Mouse (Mus musculus): ENCODE data around the gene Tmem184b. TPM values are rescaled to one million over a fixed set of nuclear protein-coding genes. Genes with fewer than 3 reads are reported as not detected.
A peak's percentile ranks its signal among the peaks of the same experiment; 100 is the strongest.

The Tmem184b gene
- polyA plus RNA-seq, 1 experiment, result 74.2 TPM

DNA sequence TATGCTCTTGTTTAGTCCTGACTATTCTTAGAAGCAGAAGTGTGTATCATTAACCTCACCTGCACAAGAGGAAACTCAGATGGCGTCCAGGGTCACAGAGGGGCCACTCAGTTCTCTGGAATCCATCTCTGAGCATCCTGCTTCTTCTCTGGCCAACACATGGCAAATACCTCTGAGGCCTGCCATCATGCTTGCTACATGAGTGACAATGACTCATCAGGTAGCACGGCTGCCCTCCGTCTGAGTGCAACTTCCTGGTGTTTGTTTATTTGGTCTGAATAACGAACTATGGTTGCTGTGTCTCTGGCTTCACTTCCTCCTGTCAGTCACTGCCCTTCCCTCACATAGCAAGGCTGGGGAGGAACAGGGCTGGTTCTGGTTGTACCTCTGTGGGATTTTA, 11.1 kb upstream of the Tmem184b start:
- Histone ChIP-seq H3K79me2 (ENCODE audit: control insufficient read depth, insufficient read depth) (no peaks in the 10 kb centered on the region), H3K79me3 (ENCODE audit: low read depth) (no peaks in the 10 kb centered on the region), H3K4me3 (ENCODE audit: insufficient read depth, poor library complexity, severe bottlenecking) (no peak overlapping the region), H3K27me3 (ENCODE audit: control insufficient read depth, insufficient read depth, insufficient read length) (no peaks in the 10 kb centered on the region), H3ac (ENCODE audit: control insufficient read depth, insufficient read length, low read depth) (no peak overlapping the region), H3K36me3 (ENCODE audit: control insufficient read depth, insufficient read depth) (peaks cover 26% of the 10 kb centered on the region)
- TF ChIP-seq MYOD1 (IDR thresholded peaks at IDR 0.05; ENCODE audit: control insufficient read depth, insufficient read length, low read depth) (peak; percentile 24), MYOG (IDR thresholded peaks at IDR 0.05; ENCODE audit: control insufficient read depth, extremely low read depth, insufficient read length) (no peak), USF1 (IDR thresholded peaks at IDR 0.05; ENCODE audit: low read depth) (no peak), FOSL1 (IDR thresholded peaks at IDR 0.05; ENCODE audit: insufficient read depth, low read length, poor library complexity, severe bottlenecking) (peak; percentile 54), CEBPB (IDR thresholded peaks at IDR 0.05; ENCODE audit: low read depth) (no peak), MAX (IDR thresholded peaks at IDR 0.05) (peak; percentile 77), CTCF (IDR thresholded peaks at IDR 0.05; ENCODE audit: control insufficient read depth, insufficient read depth, insufficient read length) (no peak)

DNA sequence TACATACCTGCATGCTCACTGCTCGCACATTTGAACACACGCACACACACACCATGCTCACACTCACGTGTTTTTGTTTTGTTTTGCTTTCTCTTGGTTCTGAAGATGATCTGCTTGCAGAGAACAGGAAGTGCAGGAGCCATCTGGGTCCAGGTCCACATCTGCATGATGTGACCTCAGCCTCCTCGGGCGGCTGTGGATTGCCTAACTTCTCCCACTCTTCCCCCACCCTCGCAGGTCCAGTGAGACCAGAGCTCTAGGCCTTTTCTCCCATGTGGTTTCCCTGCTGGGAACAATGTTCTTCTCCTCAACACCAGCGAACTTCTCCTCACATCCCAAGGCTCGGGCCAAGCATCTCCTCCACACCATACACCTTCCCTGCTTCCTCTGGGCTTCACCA, 10.4 kb upstream of the Tmem184b start:
- no peaks in the 10 kb centered on the region for H3K79me2 ChIP-seq (ENCODE audit: control insufficient read depth, insufficient read depth)
- TF ChIP-seq MYOD1 (IDR thresholded peaks at IDR 0.05; ENCODE audit: control insufficient read depth, insufficient read length, low read depth) (no peak), CTCF (IDR thresholded peaks at IDR 0.05; ENCODE audit: control insufficient read depth, insufficient read depth, insufficient read length) (no peak), USF1 (IDR thresholded peaks at IDR 0.05; ENCODE audit: low read depth) (no peak), MAX (IDR thresholded peaks at IDR 0.05) (no peak), FOSL1 (IDR thresholded peaks at IDR 0.05; ENCODE audit: insufficient read depth, low read length, poor library complexity, severe bottlenecking) (no peak), CEBPB (IDR thresholded peaks at IDR 0.05; ENCODE audit: low read depth) (no peak), MYOG (IDR thresholded peaks at IDR 0.05; ENCODE audit: control insufficient read depth, extremely low read depth, insufficient read length) (no peak)
- H3K27me3 ChIP-seq (ENCODE audit: control insufficient read depth, insufficient read depth, insufficient read length), result no peaks in the 10 kb centered on the region
- H3K4me3 ChIP-seq (ENCODE audit: insufficient read depth, poor library complexity, severe bottlenecking), result no peak overlapping the region
- no peaks in the 10 kb centered on the region for H3K79me3 ChIP-seq (ENCODE audit: low read depth)
- H3ac ChIP-seq (ENCODE audit: control insufficient read depth, insufficient read length, low read depth), result no peak overlapping the region
- peaks cover 19% of the 10 kb centered on the region for H3K36me3 ChIP-seq (ENCODE audit: control insufficient read depth, insufficient read depth)

- Histone ChIP-seq H3K79me3 (ENCODE audit: low read depth) (no peaks in the 10 kb centered on the region), H3K4me3 (ENCODE audit: insufficient read depth, poor library complexity, severe bottlenecking) (no peak overlapping the region), H3K79me2 (ENCODE audit: control insufficient read depth, insufficient read depth) (no peaks in the 10 kb centered on the region), H3K36me3 (ENCODE audit: control insufficient read depth, insufficient read depth) (peaks cover 13% of the 10 kb centered on the region), H3K27me3 (ENCODE audit: control insufficient read depth, insufficient read depth, insufficient read length) (no peaks in the 10 kb centered on the region), H3ac (ENCODE audit: control insufficient read depth, insufficient read length, low read depth) (no peak overlapping the region)
- TF ChIP-seq FOSL1 (IDR thresholded peaks at IDR 0.05; ENCODE audit: insufficient read depth, low read length, poor library complexity, severe bottlenecking) (no peak), MYOG (IDR thresholded peaks at IDR 0.05; ENCODE audit: control insufficient read depth, extremely low read depth, insufficient read length) (no peak), USF1 (IDR thresholded peaks at IDR 0.05; ENCODE audit: low read depth) (no peak), CEBPB (IDR thresholded peaks at IDR 0.05; ENCODE audit: low read depth) (no peak), MYOD1 (IDR thresholded peaks at IDR 0.05; ENCODE audit: control insufficient read depth, insufficient read length, low read depth) (no peak), MAX (IDR thresholded peaks at IDR 0.05) (no peak), CTCF (IDR thresholded peaks at IDR 0.05; ENCODE audit: control insufficient read depth, insufficient read depth, insufficient read length) (no peak)
These were observed 9.8 kb upstream of the Tmem184b start for GRCm38 (mm10) chr15:79413201-79413600.

DNA sequence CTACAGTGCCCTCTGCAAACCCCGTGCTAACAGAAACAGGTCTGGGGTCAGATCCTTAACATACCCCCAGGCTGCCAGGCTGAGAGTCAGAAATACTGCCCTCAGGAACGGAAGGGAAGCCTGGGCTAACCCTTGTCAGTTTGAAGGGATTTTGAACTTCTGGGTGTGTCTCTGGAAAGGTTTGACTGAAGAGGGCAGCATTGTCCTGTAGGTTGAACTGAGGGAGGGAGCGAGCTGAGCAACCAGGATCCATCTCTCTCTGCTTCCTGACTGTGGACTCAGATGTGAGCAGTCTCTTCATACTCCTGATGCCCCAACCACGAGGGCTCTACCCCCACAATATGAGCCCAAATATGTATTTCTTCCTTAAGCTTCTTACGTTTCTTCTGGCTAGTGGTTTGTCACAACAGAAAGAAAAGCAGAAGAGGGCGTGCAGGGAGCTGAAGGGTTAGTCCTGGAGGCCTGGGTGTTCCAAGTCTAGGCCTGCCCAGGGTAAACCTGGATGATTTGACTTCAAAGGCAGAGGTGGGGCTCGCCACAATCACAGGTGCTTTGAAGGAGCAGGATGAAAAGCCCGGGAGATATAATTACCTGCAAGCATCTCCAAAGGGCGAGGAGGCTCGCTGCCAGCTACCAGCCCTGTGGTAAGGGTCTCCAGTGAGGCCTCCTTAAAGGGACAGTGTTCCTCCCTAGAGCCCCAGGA, 8.1 kb upstream of the Tmem184b start:
- H3ac ChIP-seq (ENCODE audit: control insufficient read depth, insufficient read length, low read depth), result no peak overlapping the region
- no peak overlapping the region for H3K4me3 ChIP-seq (ENCODE audit: insufficient read depth, poor library complexity, severe bottlenecking)
- no peak for TF ChIP-seq MAX (IDR thresholded peaks at IDR 0.05)
- no peak for TF ChIP-seq CEBPB (IDR thresholded peaks at IDR 0.05; ENCODE audit: low read depth)
- peak; percentile 19 for TF ChIP-seq CTCF (IDR thresholded peaks at IDR 0.05; ENCODE audit: control insufficient read depth, insufficient read depth, insufficient read length)
- no peaks in the 10 kb centered on the region for H3K36me3 ChIP-seq (ENCODE audit: control insufficient read depth, insufficient read depth)
- no peaks in the 10 kb centered on the region for H3K79me2 ChIP-seq (ENCODE audit: control insufficient read depth, insufficient read depth)
- no peaks in the 10 kb centered on the region for H3K79me3 ChIP-seq (ENCODE audit: low read depth)
- no peaks in the 10 kb centered on the region for H3K27me3 ChIP-seq (ENCODE audit: control insufficient read depth, insufficient read depth, insufficient read length)

DNA sequence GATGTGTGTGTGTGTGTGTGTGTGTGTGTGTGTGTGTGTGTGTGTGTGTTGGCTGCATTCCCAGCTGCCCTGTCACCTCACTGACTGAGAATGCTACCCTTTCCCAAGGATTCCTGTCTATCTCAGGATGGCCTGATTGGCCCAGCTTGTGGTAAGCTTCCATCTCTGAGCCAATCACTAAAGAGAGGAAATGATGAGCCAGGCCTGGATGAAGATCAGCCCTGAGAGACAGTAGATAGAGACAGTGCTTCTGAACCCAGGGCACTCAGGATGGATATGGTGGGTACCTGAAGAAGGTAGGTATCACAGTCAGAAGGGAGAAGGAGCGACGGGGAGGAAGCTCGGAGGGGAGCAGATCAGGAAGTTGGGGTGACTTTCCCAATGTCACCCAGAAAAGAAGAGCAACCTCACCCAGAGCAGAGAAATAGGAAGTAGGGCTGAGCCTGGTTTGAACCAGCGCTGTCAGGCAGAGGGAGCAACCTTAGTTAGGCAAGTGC, 5.8 kb upstream of the Tmem184b start:
- Histone ChIP-seq H3ac (ENCODE audit: control insufficient read depth, insufficient read length, low read depth) (no peak overlapping the region), H3K36me3 (ENCODE audit: control insufficient read depth, insufficient read depth) (no peaks in the 10 kb centered on the region), H3K79me3 (ENCODE audit: low read depth) (no peaks in the 10 kb centered on the region), H3K79me2 (ENCODE audit: control insufficient read depth, insufficient read depth) (no peaks in the 10 kb centered on the region), H3K4me3 (ENCODE audit: insufficient read depth, poor library complexity, severe bottlenecking) (no peak overlapping the region), H3K27me3 (ENCODE audit: control insufficient read depth, insufficient read depth, insufficient read length) (no peaks in the 10 kb centered on the region)
- TF ChIP-seq MYOG (IDR thresholded peaks at IDR 0.05; ENCODE audit: control insufficient read depth, extremely low read depth, insufficient read length), result no peak
- no peak for TF ChIP-seq CEBPB (IDR thresholded peaks at IDR 0.05; ENCODE audit: low read depth)
- no peak for TF ChIP-seq MYOD1 (IDR thresholded peaks at IDR 0.05; ENCODE audit: control insufficient read depth, insufficient read length, low read depth)
- TF ChIP-seq CTCF (IDR thresholded peaks at IDR 0.05; ENCODE audit: control insufficient read depth, insufficient read depth, insufficient read length), result no peak
- no peak for TF ChIP-seq FOSL1 (IDR thresholded peaks at IDR 0.05; ENCODE audit: insufficient read depth, low read length, poor library complexity, severe bottlenecking)
- TF ChIP-seq USF1 (IDR thresholded peaks at IDR 0.05; ENCODE audit: low read depth), result no peak
- no peak for TF ChIP-seq MAX (IDR thresholded peaks at IDR 0.05)
